Mouse (Mus musculus) midbrain, embryonic 13.5 days (tissue): ENCODE measurements around the gene Klhl20. TPM values are rescaled to one million over a fixed set of nuclear protein-coding genes. Genes with fewer than 3 reads are reported as not detected.
"Not testable (repeated sequence)": the region's sequence is repeated elsewhere in the genome, so short reads cannot be mapped to it uniquely, and the experiment has no call there.

Experiments used
- ATAC-seq: fragments of 200-750 bp; cut with Nextera tagmentation; 2 replicates; pipeline ENCODE4 v1.8.0; 2017; ENCODE audit warnings: mild to moderate bottlenecking, moderate TSS enrichment, moderate library complexity
- H3K27ac ChIP-seq: fragments of 300-500 bp; sonication (generic); 2 replicates; pipeline ENCODE4 v1.5.1; 2015; ENCODE audit warnings: inconsistent platforms, mild to moderate bottlenecking, moderate library complexity
- H3K27me3 ChIP-seq: fragments of 300-500 bp; sonication (generic); 2 replicates; pipeline ENCODE4 v1.6.1; 2015; ENCODE audit warnings: mild to moderate bottlenecking, inconsistent platforms
- H3K36me3 ChIP-seq: fragments of 300-500 bp; sonication (generic); 2 replicates; pipeline ENCODE4 v1.6.1; 2015; ENCODE audit warnings: mild to moderate bottlenecking, inconsistent platforms
- H3K4me1 ChIP-seq: fragments of 300-500 bp; sonication (generic); replicated peaks from 2 replicates; pipeline ENCODE4 v1.6.1; 2015; ENCODE audit warnings: inconsistent platforms
- H3K4me2 ChIP-seq: fragments of 300-500 bp; sonication (generic); replicated peaks from 2 replicates; pipeline ENCODE4 v1.6.1; 2015; ENCODE audit warnings: moderate library complexity, mild to moderate bottlenecking, inconsistent platforms
- H3K4me3 ChIP-seq: fragments of 300-500 bp; sonication (generic); replicated peaks from 2 replicates; pipeline ENCODE4 v1.5.1; 2015; ENCODE audit warnings: mild to moderate bottlenecking, inconsistent platforms
- H3K9ac ChIP-seq: fragments of 300-500 bp; sonication (generic); replicated peaks from 2 replicates; pipeline ENCODE4 v1.6.1; 2015; ENCODE audit warnings: mild to moderate bottlenecking, inconsistent platforms
- H3K9me3 ChIP-seq: fragments of 300-500 bp; sonication (generic); 2 replicates; pipeline ENCODE4 v1.6.1; 2016; ENCODE audit warnings: mild to moderate bottlenecking, inconsistent platforms
- WGBS: fragments of 180-500 bp; shearing (Covaris S2); methylation state at CpG from one replicate; pipeline ENCODE4 v1.1.7; 2015; 5-methylcytosine and 5-hydroxymethylcytosine counted together
- polyA plus RNA-seq: library from polyadenylated mRNA; unstranded; fragments of >200 nt; fragmentation: Nextera tagmentation; extraction: Ambion mirVana; gene quantifications from 2 replicates; pipeline ENCODE4 v1.2.1, GENCODE M21; 2015

The Klhl20 gene
- polyA plus RNA-seq, result 17.1 and 19.5 TPM in 2 replicates

GRCm38 (mm10) chr1:161130726-161131664 is at the start of gene Klhl20:
Gene Klhl20, minus strand, starts transcription at chr1:161131511.
- H3K27ac ChIP-seq, result peak within 1 kb of the TSS; percentile 57
- peak; percentile 98 for ATAC-seq
- peaks cover 18% of the 10 kb centered on the region for H3K4me1 ChIP-seq
- WGBS, result 2% methylated on average over 41 of the region's 41 CpGs
- peaks cover 3% of the 10 kb centered on the region; the same call in 1 of the 2 replicates for H3K36me3 ChIP-seq
- H3K9ac ChIP-seq, result peak within 1 kb of the TSS; percentile 96
- H3K4me3 ChIP-seq, result peak within 1 kb of the TSS; percentile 94
- no peaks in the 10 kb centered on the region for H3K9me3 ChIP-seq
- H3K27me3 ChIP-seq, result 0 out of 2 replicates have a peak, but pooled peaks cover 8% of the 10 kb centered on the region
- peak within 1 kb of the TSS; percentile 92 for H3K4me2 ChIP-seq

GRCm38 (mm10) chr1:161180674-161181073 is 49.4 kb upstream of the Klhl20 start:
- no peak overlapping the region for H3K4me3 ChIP-seq
- H3K36me3 ChIP-seq, result no peaks in the 10 kb centered on the region
- H3K4me2 ChIP-seq, result no peak overlapping the region
- H3K9ac ChIP-seq, result no peak overlapping the region
- no peaks in the 10 kb centered on the region for H3K4me1 ChIP-seq
- 51% methylated on average over 8 of the region's 8 CpGs for WGBS
- no peak for ATAC-seq
- H3K27ac ChIP-seq, result no peak overlapping the region
- no peaks in the 10 kb centered on the region for H3K27me3 ChIP-seq
- no peaks in the 10 kb centered on the region for H3K9me3 ChIP-seq

- Histone ChIP-seq H3K36me3 (no peaks in the 10 kb centered on the region), H3K27ac (no peak overlapping the region), H3K4me1 (peaks cover 3% of the 10 kb centered on the region; the same call in 1 of the 2 replicates), H3K9ac (peak overlapping the region; percentile 71), H3K27me3 (peaks cover 27% of the 10 kb centered on the region), H3K4me3 (peak overlapping the region; percentile 52), H3K4me2 (peak overlapping the region; percentile 74), H3K9me3 (no peaks in the 10 kb centered on the region)
- ATAC-seq, result peak; percentile 97
- 2% methylated on average over 40 of the region's 40 CpGs for WGBS
Measured at GRCm38 (mm10) chr1:161170651-161171050, 39.3 kb upstream of the Klhl20 start.

- Histone ChIP-seq H3K4me1 (no peaks in the 10 kb centered on the region), H3K4me2 (no peak overlapping the region), H3K27me3 (no peaks in the 10 kb centered on the region), H3K36me3 (0 out of 2 replicates have a peak, but pooled peaks cover 4% of the 10 kb centered on the region), H3K9me3 (no peaks in the 10 kb centered on the region), H3K4me3 (no peak overlapping the region), H3K27ac (no peak overlapping the region), H3K9ac (no peak overlapping the region)
- no peak for ATAC-seq
- WGBS, result 65% methylated on average over 4 of the region's 4 CpGs
Measured at GRCm38 (mm10) chr1:161160266-161160665, 29.0 kb upstream of the Klhl20 start.

GRCm38 (mm10) chr1:161159214-161159613 is 27.9 kb upstream of the Klhl20 start, which contains the start of gene Tex50:
Gene Tex50, minus strand, starts transcription at chr1:161159314.
- no peak within 1 kb of the TSS for H3K4me3 ChIP-seq
- WGBS, result 91% methylated on average over 3 of the region's 3 CpGs
- no peaks in the 10 kb centered on the region for H3K9me3 ChIP-seq

GRCm38 (mm10) chr1:161156546-161156945 is 25.2 kb upstream of the Klhl20 start:
- no peak overlapping the region for H3K9ac ChIP-seq
- WGBS, result 87% methylated on average over 10 of the region's 10 CpGs

More at GRCm38 (mm10) chr1:161159214-161159613, 27.9 kb upstream of the Klhl20 start, which contains the start of gene Tex50:
- no peak for ATAC-seq
- Histone ChIP-seq H3K4me1 (no peaks in the 10 kb centered on the region), H3K4me2 (no peak within 1 kb of the TSS), H3K9ac (no peak within 1 kb of the TSS), H3K36me3 (0 out of 2 replicates have a peak, but pooled peaks cover 4% of the 10 kb centered on the region), H3K27ac (no peak within 1 kb of the TSS), H3K27me3 (no peaks in the 10 kb centered on the region)

GRCm38 (mm10) chr1:161151098-161151497 is 19.8 kb upstream of the Klhl20 start:
- 79% methylated on average over 6 of the region's 6 CpGs for WGBS
- Histone ChIP-seq H3K4me3 (no peak overlapping the region), H3K9ac (no peak overlapping the region), H3K36me3 (no peaks in the 10 kb centered on the region), H3K27ac (no peak overlapping the region), H3K9me3 (no peaks in the 10 kb centered on the region), H3K27me3 (no peaks in the 10 kb centered on the region), H3K4me1 (no peaks in the 10 kb centered on the region), H3K4me2 (no peak overlapping the region)
- no peak for ATAC-seq

More at GRCm38 (mm10) chr1:161156546-161156945, 25.2 kb upstream of the Klhl20 start:
- Histone ChIP-seq H3K36me3 (no peaks in the 10 kb centered on the region), H3K4me2 (no peak overlapping the region), H3K27me3 (no peaks in the 10 kb centered on the region), H3K4me3 (no peak overlapping the region), H3K4me1 (no peaks in the 10 kb centered on the region), H3K27ac (no peak overlapping the region), H3K9me3 (no peaks in the 10 kb centered on the region)
- no peak for ATAC-seq

GRCm38 (mm10) chr1:161147888-161148287 is 16.6 kb upstream of the Klhl20 start:
- ATAC-seq, result no peak
- 0 out of 2 replicates have a peak, but pooled peaks cover 2% of the 10 kb centered on the region for H3K4me1 ChIP-seq
- H3K9ac ChIP-seq, result no peak overlapping the region
- H3K9me3 ChIP-seq, result no peaks in the 10 kb centered on the region
- no peak overlapping the region for H3K4me3 ChIP-seq
- H3K27me3 ChIP-seq, result no peaks in the 10 kb centered on the region
- H3K4me2 ChIP-seq, result no peak overlapping the region
- 78% methylated on average over 2 of the region's 2 CpGs for WGBS
- no peaks in the 10 kb centered on the region for H3K36me3 ChIP-seq
- no peak overlapping the region for H3K27ac ChIP-seq

GRCm38 (mm10) chr1:161145611-161146010 is 14.3 kb upstream of the Klhl20 start:
- not testable (repeated sequence) for H3K36me3 ChIP-seq, H3K4me1 ChIP-seq, H3K27me3 ChIP-seq, ATAC-seq, H3K9me3 ChIP-seq, H3K4me3 ChIP-seq, H3K9ac ChIP-seq, H3K27ac ChIP-seq, H3K4me2 ChIP-seq
- 88% methylated on average over 8 of the region's 8 CpGs for WGBS

- Histone ChIP-seq H3K4me3 (peak overlapping the region; percentile 52), H3K27ac (no peak overlapping the region), H3K36me3 (no peaks in the 10 kb centered on the region), H3K27me3 (no peaks in the 10 kb centered on the region), H3K4me1 (0 out of 2 replicates have a peak, but pooled peaks cover 8% of the 10 kb centered on the region), H3K9ac (no peak overlapping the region), H3K4me2 (peak overlapping the region; percentile 80), H3K9me3 (no peaks in the 10 kb centered on the region)
- 90% methylated on average over 7 of the region's 7 CpGs for WGBS
- no peak for ATAC-seq
Measured at GRCm38 (mm10) chr1:161143216-161143615, 11.9 kb upstream of the Klhl20 start.

- 2% methylated on average over 33 of the region's 33 CpGs for WGBS
- Histone ChIP-seq H3K36me3 (no peaks in the 10 kb centered on the region), H3K9me3 (no peaks in the 10 kb centered on the region), H3K27me3 (no peaks in the 10 kb centered on the region), H3K4me3 (peak within 1 kb of the TSS; percentile 52), H3K9ac (peak within 1 kb of the TSS; percentile 60), H3K4me1 (0 out of 2 replicates have a peak, but pooled peaks cover 8% of the 10 kb centered on the region), H3K27ac (no peak within 1 kb of the TSS), H3K4me2 (peak within 1 kb of the TSS; percentile 80)
- peak; percentile 97 for ATAC-seq
Measured at GRCm38 (mm10) chr1:161142531-161143159, 11.3 kb upstream of the Klhl20 start, which contains the start of gene Ankrd45. Gene Ankrd45, plus strand, starts transcription at chr1:161142691.
